Mouse (Mus musculus) thymus, adult 2 months (tissue): ENCODE data around the gene D5Ertd579e.

ENCODE experiments used
- CTCF ChIP-seq: fragments of 200-500 bp; IDR thresholded peaks from 2 replicates; pipeline ENCODE4 v1.5.1; 2012; ENCODE audit warnings: mild to moderate bottlenecking, control low read depth, low read length, moderate library complexity, borderline replicate concordance; ENCODE audit not compliant: control insufficient read depth, poor library complexity, insufficient read depth; ENCODE audit errors: extremely low read depth
- POLR2A ChIP-seq: fragments of 200-500 bp; IDR thresholded peaks from 2 replicates; pipeline ENCODE4 v1.6.1; 2012; ENCODE audit warnings: mild to moderate bottlenecking, low read length, control low read depth, moderate library complexity; ENCODE audit not compliant: control insufficient read depth, poor library complexity, insufficient read depth; ENCODE audit errors: extremely low read depth

- TF ChIP-seq POLR2A (no peak), CTCF (no peak)
Measured at GRCm38 (mm10) chr5:36602028-36602427, 93.8 kb downstream of the D5Ertd579e start.
